Mouse (Mus musculus): ENCODE data around the gene St6galnac4.

Gene St6galnac4

GRCm38 (mm10) chr2:32570698-32571494 is 16.0 kb upstream of the St6galnac4 start, which contains the start of gene Dpm2:
Dpm2 (plus strand) TSS chr2:32570858.
- in situ Hi-C loops (cut with MboI, MseI), result no loop called here

- in situ Hi-C loops (cut with MboI, MseI), result no loop called here
Measured at GRCm38 (mm10) chr2:32572196-32572595, 14.7 kb upstream of the St6galnac4 start.

- in situ Hi-C loops (cut with MboI, MseI), result no loop called here
Measured at GRCm38 (mm10) chr2:32574497-32574896, 12.4 kb upstream of the St6galnac4 start, which contains the start of gene Pip5kl1. Pip5kl1 (plus strand) TSS chr2:32574797.

- in situ Hi-C loops (cut with MboI, MseI), result no loop called here
Measured at GRCm38 (mm10) chr2:32574901-32575585, 11.9 kb upstream of the St6galnac4 start.

GRCm38 (mm10) chr2:32575586-32576160 is 11.2 kb upstream of the St6galnac4 start, which contains the start of gene 9430097D07Rik:
9430097D07Rik (minus strand) TSS chr2:32575684.
- in situ Hi-C loops (cut with MboI, MseI), result no loop called here

GRCm38 (mm10) chr2:32576532-32576931 is 10.4 kb upstream of the St6galnac4 start:
- in situ Hi-C loops (cut with MboI, MseI), result no loop called here

GRCm38 (mm10) chr2:32578146-32579046 is 8.5 kb upstream of the St6galnac4 start:
- in situ Hi-C loops (cut with MboI, MseI), result no loop called here

GRCm38 (mm10) chr2:32581450-32582095 is 5.3 kb upstream of the St6galnac4 start:
- in situ Hi-C loops (cut with MboI, MseI), result no loop called here

GRCm38 (mm10) chr2:32582830-32583799 is 3.8 kb upstream of the St6galnac4 start:
- in situ Hi-C loops (cut with MboI, MseI), result no loop called here

- in situ Hi-C loops (cut with MboI, MseI), result no loop called here
Measured at GRCm38 (mm10) chr2:32585149-32585714, 1.7 kb upstream of the St6galnac4 start.

- in situ Hi-C loops (cut with MboI, MseI), result no loop called here
Measured at GRCm38 (mm10) chr2:32587731-32588321, 931 bp downstream of the St6galnac4 start.

- in situ Hi-C loops (cut with MboI, MseI), result no loop called here
Measured at GRCm38 (mm10) chr2:32589213-32589795, 2.4 kb downstream of the St6galnac4 start.

- in situ Hi-C loops (cut with MboI, MseI), result no loop called here
Measured at GRCm38 (mm10) chr2:32590224-32590623, 3.3 kb downstream of the St6galnac4 start.

GRCm38 (mm10) chr2:32591249-32591648 is 4.4 kb downstream of the St6galnac4 start:
- in situ Hi-C loops (cut with MboI, MseI), result no loop called here

- in situ Hi-C loops (cut with MboI, MseI), result no loop called here
Measured at GRCm38 (mm10) chr2:32596725-32597124, 9.8 kb downstream of the St6galnac4 start.

- in situ Hi-C loops (cut with MboI, MseI), result no loop called here
Measured at GRCm38 (mm10) chr2:32597248-32597647, 10.4 kb downstream of the St6galnac4 start.

GRCm38 (mm10) chr2:32597699-32598098 is 10.8 kb downstream of the St6galnac4 start:
- in situ Hi-C loops (cut with MboI, MseI), result no loop called here

- in situ Hi-C loops (cut with MboI, MseI), result no loop called here
Measured at GRCm38 (mm10) chr2:32598506-32598905, 11.6 kb downstream of the St6galnac4 start.
